Mouse (Mus musculus): ENCODE results near the gene Mcm10. TPM values are rescaled to one million over a fixed set of nuclear protein-coding genes. Genes with fewer than 3 reads are reported as not detected.

Gene Mcm10
- polyA plus RNA-seq, 1 experiment from 2014 or later, result 49.8 TPM

GRCm38 (mm10) chr2:5042616-5043475, 30.3 kb upstream of the Mcm10 start:
- DNase-seq (ENCODE audit: low spot score, missing footprints), result peak; percentile 37
- H3K9ac ChIP-seq (ENCODE audit: low read length), result no peak overlapping the region
- no peaks in the 10 kb centered on the region for H3K27me3 ChIP-seq (ENCODE audit: control insufficient read depth, insufficient read depth, low read length)
- H3K4me1 ChIP-seq (ENCODE audit: control insufficient read depth, insufficient read depth, low read length), result no peaks in the 10 kb centered on the region
- ATAC-seq (ENCODE audit: low FRiP score), result no peak
- H3K4me2 ChIP-seq, result no peak overlapping the region
- H3K27ac ChIP-seq (ENCODE audit: low read depth, low read length), result no peak overlapping the region
- no peaks in the 10 kb centered on the region for H3K36me3 ChIP-seq (ENCODE audit: control insufficient read depth, insufficient read depth, low read length)
- H3K4me3 ChIP-seq (ENCODE audit: low read depth, low read length), result no peak overlapping the region
- 81% methylated on average over 11 of the region's 11 CpGs for whole genome bisulfite sequencing
- H3K9me3 ChIP-seq (ENCODE audit: control insufficient read depth, low read length), result no peaks in the 10 kb centered on the region

DNA sequence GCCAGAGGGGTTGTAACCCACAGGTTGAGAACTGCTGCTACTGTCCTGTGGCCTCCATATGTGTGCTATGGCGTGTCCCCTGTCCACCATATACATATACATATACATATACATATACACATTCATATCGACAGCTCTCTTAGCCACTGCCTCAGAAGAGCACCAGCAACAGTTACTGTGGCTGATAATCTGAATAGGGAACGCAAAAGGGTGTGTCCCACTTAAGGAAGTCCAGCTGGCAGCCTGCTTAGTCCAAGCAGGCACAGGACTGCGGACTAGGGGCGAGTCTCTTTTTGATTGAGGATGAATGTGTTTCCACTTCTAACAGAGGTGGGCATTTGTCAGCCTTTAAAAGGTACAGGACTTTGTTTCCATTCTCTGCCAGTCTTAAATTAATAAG, 29.3 kb upstream of the Mcm10 start:
- no peak overlapping the region for H3K9ac ChIP-seq (ENCODE audit: low read length)
- DNase-seq (ENCODE audit: low spot score, missing footprints) (peak; percentile 79), ATAC-seq (ENCODE audit: low FRiP score) (no peak)
- H3K9me3 ChIP-seq (ENCODE audit: control insufficient read depth, low read length), result no peaks in the 10 kb centered on the region
- H3K36me3 ChIP-seq (ENCODE audit: control insufficient read depth, insufficient read depth, low read length), result no peaks in the 10 kb centered on the region
- 91% methylated on average over 5 of the region's 5 CpGs for WGBS
- H3K4me3 ChIP-seq (ENCODE audit: low read depth, low read length), result no peak overlapping the region
- no peaks in the 10 kb centered on the region for H3K4me1 ChIP-seq (ENCODE audit: control insufficient read depth, insufficient read depth, low read length)
- no peak overlapping the region for H3K27ac ChIP-seq (ENCODE audit: low read depth, low read length)
- H3K4me2 ChIP-seq, result no peak overlapping the region
- H3K27me3 ChIP-seq (ENCODE audit: control insufficient read depth, insufficient read depth, low read length), result no peaks in the 10 kb centered on the region

GRCm38 (mm10) chr2:5040281-5041161, 27.9 kb upstream of the Mcm10 start:
- Histone ChIP-seq H3K9ac (ENCODE audit: low read length) (no peak overlapping the region), H3K4me2 (no peak overlapping the region), H3K27ac (ENCODE audit: low read depth, low read length) (no peak overlapping the region), H3K4me1 (ENCODE audit: control insufficient read depth, insufficient read depth, low read length) (no peaks in the 10 kb centered on the region), H3K4me3 (ENCODE audit: low read depth, low read length) (no peak overlapping the region), H3K9me3 (ENCODE audit: control insufficient read depth, low read length) (no peaks in the 10 kb centered on the region), H3K36me3 (ENCODE audit: control insufficient read depth, insufficient read depth, low read length) (no peaks in the 10 kb centered on the region), H3K27me3 (ENCODE audit: control insufficient read depth, insufficient read depth, low read length) (no peaks in the 10 kb centered on the region)
- peak; percentile 75 for DNase-seq (ENCODE audit: low spot score, missing footprints)
- WGBS, result 91% methylated on average over 12 of the region's 12 CpGs
- no peak for ATAC-seq (ENCODE audit: low FRiP score)

- H3K27ac ChIP-seq (ENCODE audit: low read depth, low read length), result no peak overlapping the region
- H3K4me2 ChIP-seq, result no peak overlapping the region
- no peak overlapping the region for H3K9ac ChIP-seq (ENCODE audit: low read length)
- no peaks in the 10 kb centered on the region for H3K36me3 ChIP-seq (ENCODE audit: control insufficient read depth, insufficient read depth, low read length)
- H3K4me3 ChIP-seq (ENCODE audit: low read depth, low read length), result no peak overlapping the region
- ATAC-seq (ENCODE audit: low FRiP score) (no peak), DNase-seq (ENCODE audit: low spot score, missing footprints) (peak; percentile 70)
- no peaks in the 10 kb centered on the region for H3K4me1 ChIP-seq (ENCODE audit: control insufficient read depth, insufficient read depth, low read length)
- no peaks in the 10 kb centered on the region for H3K27me3 ChIP-seq (ENCODE audit: control insufficient read depth, insufficient read depth, low read length)
- H3K9me3 ChIP-seq (ENCODE audit: control insufficient read depth, low read length), result no peaks in the 10 kb centered on the region
- 89% methylated on average over 13 of the region's 13 CpGs for WGBS
Observed at GRCm38 (mm10) chr2:5039350-5040170, 27.0 kb upstream of the Mcm10 start.

GRCm38 (mm10) chr2:5038320-5038719, 25.7 kb upstream of the Mcm10 start:
- ATAC-seq (ENCODE audit: low FRiP score) (no peak), DNase-seq (ENCODE audit: low spot score, missing footprints) (peak; percentile 75)
- Histone ChIP-seq H3K9me3 (ENCODE audit: control insufficient read depth, low read length) (no peaks in the 10 kb centered on the region), H3K4me2 (no peak overlapping the region), H3K27me3 (ENCODE audit: control insufficient read depth, insufficient read depth, low read length) (no peaks in the 10 kb centered on the region), H3K36me3 (ENCODE audit: control insufficient read depth, insufficient read depth, low read length) (no peaks in the 10 kb centered on the region), H3K4me3 (ENCODE audit: low read depth, low read length) (no peak overlapping the region), H3K4me1 (ENCODE audit: control insufficient read depth, insufficient read depth, low read length) (no peaks in the 10 kb centered on the region), H3K9ac (ENCODE audit: low read length) (no peak overlapping the region), H3K27ac (ENCODE audit: low read depth, low read length) (no peak overlapping the region)
- 79% methylated on average over 5 of the region's 5 CpGs for WGBS

DNA sequence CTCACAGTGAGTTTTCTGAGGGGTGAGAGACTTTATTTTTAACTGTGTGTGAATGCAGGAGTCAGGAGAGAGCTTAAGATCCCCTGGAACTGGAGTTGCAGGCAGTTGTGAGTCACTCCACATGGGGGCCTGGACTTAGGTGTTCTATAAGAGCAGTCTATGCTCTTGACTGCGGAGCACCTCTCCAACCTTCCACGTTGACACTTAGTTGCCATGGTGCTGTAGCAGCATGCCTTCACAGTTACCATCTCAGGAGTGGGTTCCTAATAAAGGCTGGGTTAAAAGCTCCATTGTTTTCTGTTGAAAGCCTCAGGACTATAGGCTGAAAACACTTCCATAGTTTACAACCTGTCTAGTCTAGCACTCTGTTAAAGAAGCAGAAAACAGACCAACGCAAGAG, 24.8 kb upstream of the Mcm10 start:
- WGBS, result 58% methylated on average over 3 of the region's 3 CpGs
- no peak overlapping the region for H3K9ac ChIP-seq (ENCODE audit: low read length)
- H3K9me3 ChIP-seq (ENCODE audit: control insufficient read depth, low read length), result no peaks in the 10 kb centered on the region
- no peak overlapping the region for H3K4me3 ChIP-seq (ENCODE audit: low read depth, low read length)
- H3K27me3 ChIP-seq (ENCODE audit: control insufficient read depth, insufficient read depth, low read length), result no peaks in the 10 kb centered on the region
- ATAC-seq (ENCODE audit: low FRiP score), result no peak
- peak; percentile 77 for DNase-seq (ENCODE audit: low spot score, missing footprints)
- H3K4me1 ChIP-seq (ENCODE audit: control insufficient read depth, insufficient read depth, low read length), result no peaks in the 10 kb centered on the region
- H3K36me3 ChIP-seq (ENCODE audit: control insufficient read depth, insufficient read depth, low read length), result no peaks in the 10 kb centered on the region
- no peak overlapping the region for H3K4me2 ChIP-seq
- no peak overlapping the region for H3K27ac ChIP-seq (ENCODE audit: low read depth, low read length)

- WGBS, result 91% methylated on average over 10 of the region's 10 CpGs
Observed at GRCm38 (mm10) chr2:5036411-5037076, 24.0 kb upstream of the Mcm10 start.

GRCm38 (mm10) chr2:5035241-5035640, 22.6 kb upstream of the Mcm10 start:
- Histone ChIP-seq H3K9ac (ENCODE audit: low read length) (no peak overlapping the region), H3K4me1 (ENCODE audit: control insufficient read depth, insufficient read depth, low read length) (no peaks in the 10 kb centered on the region), H3K36me3 (ENCODE audit: control insufficient read depth, insufficient read depth, low read length) (no peaks in the 10 kb centered on the region), H3K4me2 (no peak overlapping the region), H3K9me3 (ENCODE audit: control insufficient read depth, low read length) (no peaks in the 10 kb centered on the region), H3K4me3 (ENCODE audit: low read depth, low read length) (no peak overlapping the region), H3K27ac (ENCODE audit: low read depth, low read length) (no peak overlapping the region), H3K27me3 (ENCODE audit: control insufficient read depth, insufficient read depth, low read length) (no peaks in the 10 kb centered on the region)
- 84% methylated on average over 9 of the region's 9 CpGs for WGBS
- DNase-seq (ENCODE audit: low spot score, missing footprints), result peak; percentile 81
- no peak for ATAC-seq (ENCODE audit: low FRiP score)

More at GRCm38 (mm10) chr2:5036411-5037076, 24.0 kb upstream of the Mcm10 start:
- no peaks in the 10 kb centered on the region for H3K9me3 ChIP-seq (ENCODE audit: control insufficient read depth, low read length)
- ATAC-seq (ENCODE audit: low FRiP score) (no peak), DNase-seq (ENCODE audit: low spot score, missing footprints) (peak; percentile 77)
- H3K36me3 ChIP-seq (ENCODE audit: control insufficient read depth, insufficient read depth, low read length), result no peaks in the 10 kb centered on the region
- H3K27ac ChIP-seq (ENCODE audit: low read depth, low read length), result no peak overlapping the region
- H3K4me3 ChIP-seq (ENCODE audit: low read depth, low read length), result no peak overlapping the region
- H3K4me2 ChIP-seq, result no peak overlapping the region
- no peaks in the 10 kb centered on the region for H3K27me3 ChIP-seq (ENCODE audit: control insufficient read depth, insufficient read depth, low read length)
- no peak overlapping the region for H3K9ac ChIP-seq (ENCODE audit: low read length)
- no peaks in the 10 kb centered on the region for H3K4me1 ChIP-seq (ENCODE audit: control insufficient read depth, insufficient read depth, low read length)
